In the genomic region with DNA sequence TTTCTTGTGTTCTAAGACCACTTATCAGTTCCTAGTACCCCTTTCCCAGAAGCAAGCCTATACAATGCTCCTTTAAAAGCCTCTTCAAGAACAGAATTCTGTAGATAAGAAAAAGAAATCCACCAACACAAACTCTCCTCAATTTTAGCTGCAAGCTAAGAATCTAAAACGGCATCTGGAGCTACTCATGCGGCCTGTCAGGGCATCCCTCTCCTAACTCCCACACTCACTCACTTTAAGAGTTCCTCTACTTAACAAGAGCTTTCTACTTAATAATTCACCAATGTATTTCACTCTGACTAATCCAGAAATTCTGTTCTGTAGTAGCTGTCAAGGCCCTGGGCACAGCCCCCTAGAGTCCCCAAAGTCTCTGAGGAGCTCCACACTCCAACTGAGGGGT, we compare ENCODE assay signal across 22 mouse cellular contexts. TPM values are rescaled to one million over a fixed set of nuclear protein-coding genes. Genes with fewer than 3 reads are reported as not detected.
"Had no signal": no experiment of that assay in that cellular context is flagged by ENCODE, and none has a peak within 500 bp of the region (broad histone marks: within the 10 kb centered on the region; RNA-seq: fewer than 3 reads in every experiment).

No protein-coding gene starts in this region.

- H3K4me2 ChIP-seq: kidney, embryonic 15.5 days; limb, embryonic 13.5 days; liver, embryonic 12.5 days; liver, embryonic 15.5 days; midbrain, embryonic 13.5 days; neural tube, embryonic 13.5 days; stomach, embryonic 15.5 days had no signal

- H3K36me3 ChIP-seq: kidney, embryonic 15.5 days; limb, embryonic 10.5 days; limb, embryonic 13.5 days; liver, embryonic 12.5 days; liver, embryonic 15.5 days; midbrain, embryonic 10.5 days; midbrain, embryonic 13.5 days; neural tube, embryonic 13.5 days; stomach, embryonic 15.5 days had no signal

- H3K4me3 ChIP-seq: kidney, embryonic 15.5 days; limb, embryonic 10.5 days; limb, embryonic 13.5 days; liver, embryonic 12.5 days; liver, embryonic 15.5 days; megakaryocyte, embryonic 14.5 days; midbrain, embryonic 10.5 days; midbrain, embryonic 13.5 days; myocyte; neural tube, embryonic 13.5 days; stomach, embryonic 15.5 days had no signal

- DNase-seq: kidney, adult 2 months; liver; lung, adult 18-20 months; retina, postnatal 1 day; right cerebral cortex, postnatal 25 days; spleen, adult 18-20 months; thymus, postnatal 25 days had no signal

- H3K4me1 ChIP-seq: limb, embryonic 13.5 days; liver, embryonic 12.5 days; liver, embryonic 15.5 days; midbrain, embryonic 13.5 days; neural tube, embryonic 13.5 days; stomach, embryonic 15.5 days had no signal

- H3K27ac ChIP-seq: kidney, embryonic 15.5 days; limb, embryonic 10.5 days; limb, embryonic 13.5 days; liver, embryonic 12.5 days; liver, embryonic 15.5 days; macrophage; midbrain, embryonic 10.5 days; midbrain, embryonic 13.5 days; neural tube, embryonic 13.5 days; stomach, embryonic 15.5 days had no signal

- H3K27me3 ChIP-seq: limb, embryonic 13.5 days; liver, embryonic 15.5 days; midbrain, embryonic 13.5 days; neural tube, embryonic 13.5 days; stomach, embryonic 15.5 days had no signal

- H3K9me3 ChIP-seq: kidney, embryonic 15.5 days; limb, embryonic 10.5 days; limb, embryonic 13.5 days; liver, embryonic 12.5 days; liver, embryonic 15.5 days; midbrain, embryonic 10.5 days; midbrain, embryonic 13.5 days; neural tube, embryonic 13.5 days; stomach, embryonic 15.5 days had no signal

- H3K9ac ChIP-seq: kidney, embryonic 15.5 days; limb, embryonic 13.5 days; liver, embryonic 12.5 days; liver, embryonic 15.5 days; midbrain, embryonic 13.5 days; neural tube, embryonic 13.5 days; stomach, embryonic 15.5 days had no signal

- ATAC-seq: intestine, embryonic 16.5 days; liver, embryonic 12.5 days; lung, postnatal 0 days; midbrain, embryonic 13.5 days; midbrain, embryonic 16.5 days had no signal

RNA-seq across cellular contexts. Expression of a gene that starts 21.1 kb away (rescaled TPM):
- polyA plus RNA-seq: kidney, embryonic 15.5 days; limb, embryonic 10.5 days; macrophage; midbrain, embryonic 10.5 days had no signal

RNA-seq across cellular contexts. Expression of a gene that starts 35.7 kb away (rescaled TPM):
- polyA plus RNA-seq: intestine, embryonic 16.5 days; kidney, embryonic 15.5 days; limb, embryonic 10.5 days; limb, embryonic 13.5 days; midbrain, embryonic 10.5 days; midbrain, embryonic 13.5 days; midbrain, embryonic 16.5 days; myocyte; neural tube, embryonic 13.5 days had no signal
